Mouse (Mus musculus): ENCODE results near the gene Arpp19.

DNA sequence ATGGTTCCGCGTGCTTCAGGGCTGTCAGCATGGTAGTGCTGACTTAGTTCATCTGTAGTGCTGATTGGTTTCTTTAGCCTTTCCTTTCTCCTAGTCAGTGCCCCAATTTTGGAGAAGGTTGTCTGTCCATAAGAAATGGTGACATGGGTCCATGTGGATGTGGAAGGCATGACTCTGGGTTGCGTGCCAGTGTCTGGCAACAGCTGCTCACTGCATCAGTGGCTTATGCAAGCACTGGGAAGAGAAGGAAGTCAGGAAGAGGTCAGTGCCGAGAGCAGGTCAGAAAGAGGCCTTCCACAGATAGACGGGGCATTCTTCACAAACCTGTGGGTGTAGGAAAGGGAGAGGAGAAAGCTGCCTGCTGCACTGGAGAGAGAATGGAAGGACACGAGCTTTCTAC lies 36.4 kb upstream of the Arpp19 start:
- TF ChIP-seq POLR2A (IDR thresholded peaks at IDR 0.05; ENCODE audit: borderline replicate concordance, control insufficient read depth, low read depth, low read length) (no peak), CTCF (IDR thresholded peaks at IDR 0.05; ENCODE audit: control insufficient read depth, insufficient read depth, low read length) (no peak)
